Mouse (Mus musculus) G1E (cell line): ENCODE measurements at regions not wholly inside any gene's neighbourhood (a gene's known extent, or its start where the extent isn't known, plus 50 kb on each side); places are given as distances from the start of the nearest gene placed in this dataset.

ENCODE experiments used
- ATAC-seq: 2 replicates; pipeline ENCODE4 v1.8.0; 2016; ENCODE audit warnings: mild to moderate bottlenecking; ENCODE audit not compliant: insufficient number of reproducible peaks, poor library complexity, low FRiP score, severe bottlenecking; ENCODE audit errors: extremely low read depth
- DNase-seq: peaks from one replicate; pipeline ENCODE4 v3.0.0; 2012; ENCODE audit warnings: low spot score
- H3K27me3 ChIP-seq: 2 replicates; pipeline ENCODE4 v1.6.1; 2012; ENCODE audit warnings: mild to moderate bottlenecking, low read length, inconsistent platforms; ENCODE audit not compliant: insufficient read depth
- H3K36me3 ChIP-seq: replicated peaks from 2 replicates; pipeline ENCODE3; 2012; ENCODE audit warnings: mild to moderate bottlenecking, inconsistent platforms
- H3K4me1 ChIP-seq: 2 replicates; pipeline ENCODE4 v1.6.1; 2012; ENCODE audit warnings: low read depth, low read length, inconsistent platforms, mixed read lengths; ENCODE audit not compliant: insufficient read depth
- H3K4me3 ChIP-seq: 2 replicates; pipeline ENCODE4 v1.5.1; 2012; ENCODE audit warnings: low read depth, mild to moderate bottlenecking, inconsistent platforms, low read length, moderate library complexity, mixed read lengths
- H3K9me3 ChIP-seq: replicated peaks from 2 replicates; pipeline ENCODE4 v1.6.1; 2012; ENCODE audit warnings: inconsistent platforms
- CTCF ChIP-seq: IDR thresholded peaks from 2 replicates; pipeline ENCODE4 v1.5.1; 2012; ENCODE audit warnings: low read depth, low read length, inconsistent platforms, mixed read lengths
- GATA1 ChIP-seq: IDR thresholded peaks from 2 replicates; pipeline ENCODE4 v1.6.1; 2012; ENCODE audit warnings: borderline replicate concordance, low read length, inconsistent platforms, mixed read lengths
- GATA2 ChIP-seq: IDR thresholded peaks from 2 replicates; pipeline ENCODE4 v1.6.1; 2012; ENCODE audit warnings: low read depth, low read length, inconsistent platforms, borderline replicate concordance
- POLR2AphosphoS5 ChIP-seq: IDR thresholded peaks from 2 replicates; pipeline ENCODE4 v1.6.1; 2012; ENCODE audit warnings: low read depth, low read length, inconsistent platforms; ENCODE audit not compliant: insufficient replicate concordance
- TAL1 ChIP-seq: conservative IDR thresholded peaks from 2 replicates; pipeline ENCODE4 v1.6.1; 2012; ENCODE audit warnings: low read depth, low read length, inconsistent platforms, mixed read lengths

DNA sequence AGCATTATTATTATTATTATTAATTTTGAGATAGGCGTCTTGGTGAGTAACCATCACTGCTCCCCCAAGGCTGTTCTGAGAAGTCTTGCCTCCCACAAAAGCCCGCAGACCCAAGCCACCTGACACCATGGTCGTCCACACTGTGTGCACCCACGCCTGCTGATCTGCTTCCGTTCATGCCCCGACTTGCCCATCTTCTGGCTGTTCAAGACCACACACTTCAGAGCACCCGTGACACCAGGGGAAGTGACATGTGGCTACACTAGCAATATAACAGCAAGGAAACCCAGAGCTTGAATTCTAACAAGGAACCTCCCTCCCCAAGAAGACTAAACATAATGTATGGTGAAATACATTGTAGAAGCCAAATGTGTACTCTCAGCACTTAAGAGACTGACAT is 82.6 kb upstream of the Hes1 start:
- TF ChIP-seq GATA2: no peak
- H3K4me1 ChIP-seq: peaks cover 21% of the 10 kb centered on the region
- no peak for ATAC-seq
- no peaks in the 10 kb centered on the region for H3K36me3 ChIP-seq
- H3K27me3 ChIP-seq: peaks cover 71% of the 10 kb centered on the region
- no peaks in the 10 kb centered on the region for H3K9me3 ChIP-seq
- DNase-seq: no peak
- no peak overlapping the region for H3K4me3 ChIP-seq

DNA sequence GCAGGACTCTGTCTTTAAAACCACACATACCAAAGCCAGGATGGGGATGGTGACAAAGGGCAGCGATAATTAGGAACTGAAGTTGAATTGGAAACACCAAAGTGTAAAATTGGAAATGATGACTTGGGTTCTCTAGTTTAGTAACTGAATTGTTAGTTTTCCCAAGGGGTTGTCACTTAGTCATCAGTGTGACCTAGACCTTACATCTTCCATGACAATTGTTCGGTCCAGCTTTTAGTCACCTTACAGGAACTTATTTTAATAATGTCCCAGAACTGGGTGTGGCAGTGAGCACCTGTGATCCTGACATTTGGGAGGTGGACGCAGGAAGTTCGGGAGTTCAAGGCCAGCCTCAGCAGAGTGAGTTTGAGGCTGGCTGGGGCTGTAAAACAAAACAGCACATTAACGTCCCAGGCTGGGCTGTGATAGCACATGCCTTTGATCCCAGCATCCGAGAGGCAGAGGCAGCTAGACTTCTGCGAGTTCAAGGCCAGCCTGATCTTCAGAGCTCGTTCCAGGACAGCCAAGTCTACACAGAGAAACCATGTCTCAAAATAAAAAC is 81.9 kb upstream of the Hes1 start:
- TF ChIP-seq GATA1 (no peak), POLR2AphosphoS5 (no peak), GATA2 (no peak), CTCF (no peak), TAL1 (no peak)
- Histone ChIP-seq H3K4me3 (no peak overlapping the region), H3K27me3 (peaks cover 71% of the 10 kb centered on the region), H3K4me1 (peaks cover 20% of the 10 kb centered on the region), H3K9me3 (no peaks in the 10 kb centered on the region), H3K36me3 (no peaks in the 10 kb centered on the region)
- no peak for DNase-seq
- ATAC-seq: no peak

DNA sequence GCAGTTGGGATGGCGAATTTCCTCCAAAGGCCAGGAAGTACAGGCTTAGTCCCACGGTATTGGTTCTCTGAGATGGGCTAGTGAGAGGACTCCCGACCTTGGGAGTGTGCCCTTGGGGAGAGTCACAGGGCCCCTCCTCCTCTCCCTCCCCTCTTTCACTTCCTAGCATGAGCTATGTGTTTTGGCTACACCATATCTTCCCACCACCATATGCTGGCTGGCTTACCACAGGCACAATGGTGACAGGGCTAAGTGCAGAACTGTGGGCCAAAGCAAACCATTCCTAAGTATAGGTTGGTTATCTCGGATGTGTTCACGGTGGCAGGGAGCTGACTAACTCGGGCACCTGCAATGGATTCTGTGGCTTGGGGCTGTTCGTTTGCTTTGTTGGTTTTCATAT is 81.0 kb upstream of the Hes1 start:
- no peaks in the 10 kb centered on the region for H3K36me3 ChIP-seq
- TF ChIP-seq CTCF: no peak
- no peak for TF ChIP-seq GATA2
- no peak for TF ChIP-seq TAL1
- no peak for TF ChIP-seq GATA1
- no peak for TF ChIP-seq POLR2AphosphoS5
- H3K4me1 ChIP-seq: peaks cover 12% of the 10 kb centered on the region
- no peaks in the 10 kb centered on the region for H3K9me3 ChIP-seq
- no peak for DNase-seq
- H3K4me3 ChIP-seq: no peak overlapping the region
- H3K27me3 ChIP-seq: peaks cover 66% of the 10 kb centered on the region
- ATAC-seq: no peak

DNA sequence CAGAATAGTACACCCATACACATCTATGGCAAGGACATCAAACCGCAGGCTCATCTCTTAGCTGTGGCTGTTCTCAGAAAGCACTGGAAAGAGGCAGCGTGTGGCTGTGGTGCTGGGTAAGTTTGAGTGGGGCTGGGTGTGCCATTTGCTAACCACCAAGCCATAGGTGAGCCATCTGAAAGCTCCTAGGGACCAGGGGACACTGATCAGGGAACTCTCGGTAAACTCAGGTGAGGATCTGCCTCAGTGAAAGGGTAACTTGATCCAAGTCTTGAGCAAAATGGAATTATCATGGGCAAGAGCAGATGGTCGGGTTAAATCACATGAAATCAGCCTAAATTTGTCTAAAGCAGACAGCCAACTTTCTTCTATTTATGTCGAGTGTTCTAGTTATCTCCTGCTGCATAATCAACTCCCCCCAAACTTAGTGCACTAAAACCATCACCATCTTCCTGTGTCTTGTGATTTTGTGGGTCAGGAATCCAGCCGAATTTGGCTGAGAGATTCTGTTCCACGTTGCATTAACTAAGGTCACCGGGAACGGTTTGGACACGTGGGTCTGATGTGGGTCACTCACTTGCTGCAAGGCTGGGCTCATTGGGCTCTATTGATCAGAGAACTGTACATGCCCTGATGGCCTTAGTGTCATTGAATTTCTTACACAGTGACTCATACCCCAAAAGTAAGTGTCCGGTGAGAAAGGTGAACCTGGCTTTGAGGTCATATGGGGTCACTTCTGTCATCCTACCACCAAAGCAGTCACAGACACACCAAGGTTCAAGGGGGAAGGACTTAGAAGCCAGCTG is 78.9 kb upstream of the Hes1 start:
- Histone ChIP-seq H3K4me3 (no peak overlapping the region), H3K36me3 (no peaks in the 10 kb centered on the region), H3K4me1 (peaks cover 12% of the 10 kb centered on the region), H3K27me3 (peaks cover 64% of the 10 kb centered on the region), H3K9me3 (no peaks in the 10 kb centered on the region)
- no peak for TF ChIP-seq CTCF
- no peak for TF ChIP-seq GATA2
- TF ChIP-seq POLR2AphosphoS5: no peak
- TF ChIP-seq GATA1: no peak
- no peak for TF ChIP-seq TAL1
- ATAC-seq (no peak), DNase-seq (no peak)

DNA sequence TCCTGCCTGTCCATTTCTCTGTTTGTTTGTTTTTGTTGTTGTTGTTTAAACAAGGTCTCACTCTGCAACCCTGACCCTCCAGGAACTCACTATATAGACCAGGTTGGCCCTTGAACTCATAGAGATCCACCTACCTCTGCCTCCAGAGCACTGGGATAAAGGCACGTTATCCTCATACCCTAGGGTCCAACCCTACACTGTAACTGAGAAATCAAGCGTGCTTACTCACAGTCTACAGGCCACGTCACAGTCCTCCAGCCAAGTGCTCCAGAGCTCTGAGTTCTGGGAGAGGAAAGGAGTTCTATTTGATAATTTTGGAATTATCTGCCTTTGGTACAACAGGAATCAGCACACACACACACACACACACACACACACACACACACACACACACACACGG is 76.6 kb upstream of the Hes1 start:
- DNase-seq (no peak), ATAC-seq (no peak)
- Histone ChIP-seq H3K9me3 (no peaks in the 10 kb centered on the region), H3K27me3 (peaks cover 73% of the 10 kb centered on the region), H3K36me3 (no peaks in the 10 kb centered on the region), H3K4me1 (peaks cover 18% of the 10 kb centered on the region), H3K4me3 (no peak overlapping the region)
- TF ChIP-seq POLR2AphosphoS5: no peak
- no peak for TF ChIP-seq GATA1
- no peak for TF ChIP-seq GATA2
- no peak for TF ChIP-seq TAL1
- TF ChIP-seq CTCF: no peak

DNA sequence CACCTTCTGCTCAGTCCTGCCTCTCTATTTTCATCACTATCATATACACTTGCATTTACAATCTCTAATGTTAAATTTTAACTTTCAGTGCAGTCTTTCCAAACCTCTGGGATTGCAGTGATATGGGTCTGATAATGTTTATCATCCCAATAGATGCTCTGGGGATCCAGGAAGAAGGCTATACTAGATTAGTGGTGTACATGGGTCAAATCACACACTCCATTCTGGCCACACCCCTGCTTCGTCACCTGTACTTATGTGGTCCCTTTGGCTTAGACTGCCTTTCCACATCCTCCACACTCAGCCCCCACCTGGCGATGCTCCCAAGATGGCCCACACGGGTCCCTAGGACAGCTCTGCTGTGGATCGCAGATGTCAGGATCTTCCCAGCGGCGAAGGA is 76.2 kb upstream of the Hes1 start:
- H3K36me3 ChIP-seq: no peaks in the 10 kb centered on the region
- H3K27me3 ChIP-seq: peaks cover 74% of the 10 kb centered on the region
- no peaks in the 10 kb centered on the region for H3K9me3 ChIP-seq
- DNase-seq (no peak), ATAC-seq (no peak)
- TF ChIP-seq GATA2 (no peak), POLR2AphosphoS5 (no peak), GATA1 (no peak), TAL1 (no peak), CTCF (no peak)
- H3K4me3 ChIP-seq: no peak overlapping the region
- peaks cover 17% of the 10 kb centered on the region for H3K4me1 ChIP-seq
